11 mouse cellular contexts compared by ENCODE assay signal in the genomic region with DNA sequence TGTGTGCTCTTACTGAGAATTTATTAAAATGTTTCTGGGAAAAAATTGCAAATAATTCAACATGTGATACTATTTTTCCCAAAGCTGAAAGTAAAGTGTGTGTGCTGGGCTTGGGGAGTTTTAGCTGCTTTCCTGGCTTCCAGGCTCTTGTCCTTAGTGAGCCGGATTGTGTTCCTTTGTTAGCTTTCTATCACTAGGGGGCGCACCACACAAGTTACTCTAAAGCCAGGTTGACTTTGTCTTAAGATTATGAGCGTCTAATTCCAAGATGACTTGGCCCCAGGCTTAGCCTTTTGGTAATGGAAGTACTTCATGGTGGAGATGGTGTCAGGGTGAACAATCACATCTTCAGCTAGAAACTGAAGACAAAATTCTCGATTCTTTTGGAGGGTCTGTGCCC.
A peak's percentile ranks its signal among the peaks of the same experiment; 100 is the strongest.
DNase-seq lines count a peak whose midpoint lies in the region; ATAC-seq and TF ChIP-seq lines count a peak whose summit lies in the region.
"Had no signal": no experiment of that assay in that cellular context is flagged by ENCODE, and none has a peak within 500 bp of the region (broad histone marks: within the 10 kb centered on the region; RNA-seq: fewer than 3 reads in every experiment).

No protein-coding gene starts in this region.

- H3K4me3 ChIP-seq in kidney, embryonic 15.5 days (replicated peaks) = no peak overlapping the region
- H3K4me3 ChIP-seq in ES-E14 (ENCODE audit: insufficient read depth in 1 of 2, low read depth in 1 of 2, low read length in 2 of 2, poor library complexity in 1 of 2, severe bottlenecking in 1 of 2) = no peak overlapping the region
- H3K4me3 ChIP-seq in liver, postnatal 0 days (ENCODE audit: low read depth, low read length) = no peak overlapping the region
- no peak overlapping the region for H3K4me3 ChIP-seq in hindbrain, embryonic 10.5 days
- H3K4me3 ChIP-seq: embryonic facial prominence, embryonic 12.5 days; heart, embryonic 15.5 days; liver, embryonic 15.5 days had no signal

- no peaks in the 10 kb centered on the region for H3K9me3 ChIP-seq in kidney, embryonic 15.5 days (replicated peaks)
- H3K9me3 ChIP-seq in ES-E14 (ENCODE audit: control insufficient read depth, insufficient read depth, low read depth, low read length) = no peaks in the 10 kb centered on the region
- no peaks in the 10 kb centered on the region for H3K9me3 ChIP-seq in liver, postnatal 0 days (ENCODE audit: low read length)
- no peaks in the 10 kb centered on the region for H3K9me3 ChIP-seq in hindbrain, embryonic 10.5 days
- H3K9me3 ChIP-seq: embryonic facial prominence, embryonic 12.5 days; heart, embryonic 15.5 days; liver, embryonic 15.5 days had no signal

- no peak overlapping the region for H3K4me2 ChIP-seq in kidney, embryonic 15.5 days
- H3K4me2 ChIP-seq in liver, postnatal 0 days (ENCODE audit: low read depth, low read length) = no peak overlapping the region
- H3K4me2 ChIP-seq: embryonic facial prominence, embryonic 12.5 days; heart, embryonic 15.5 days; liver, embryonic 15.5 days had no signal

- peak; percentile 39; the same call in 1 of the 2 replicates for TF ChIP-seq CTCF in liver, postnatal 0 days (IDR thresholded peaks at IDR 0.05; ENCODE audit: low read depth)

- no peaks in the 10 kb centered on the region for H3K4me1 ChIP-seq in kidney, embryonic 15.5 days
- H3K4me1 ChIP-seq in ES-E14 (ENCODE audit: control insufficient read depth in 2 of 2, insufficient read depth in 2 of 2, low read length in 2 of 2, poor library complexity in 1 of 2) = 0 out of 4 replicates have a peak, but pooled peaks cover 0 to 6% of the 10 kb centered on the region in 2 experiments
- no peaks in the 10 kb centered on the region for H3K4me1 ChIP-seq in liver, postnatal 0 days (ENCODE audit: insufficient read depth)
- H3K4me1 ChIP-seq in hindbrain, embryonic 10.5 days (replicated peaks) = peaks cover 5% of the 10 kb centered on the region; the same call in 1 of the 2 replicates
- H3K4me1 ChIP-seq: embryonic facial prominence, embryonic 12.5 days; heart, embryonic 15.5 days; liver, embryonic 15.5 days had no signal

- H3K9ac ChIP-seq in kidney, embryonic 15.5 days = no peak overlapping the region
- no peak overlapping the region for H3K9ac ChIP-seq in ES-E14 (ENCODE audit: insufficient read depth, low read depth, low read length, poor library complexity, severe bottlenecking)
- H3K9ac ChIP-seq in liver, postnatal 0 days (replicated peaks) = no peak overlapping the region
- H3K9ac ChIP-seq: embryonic facial prominence, embryonic 12.5 days; heart, embryonic 15.5 days; liver, embryonic 15.5 days had no signal

- H3K27me3 ChIP-seq in kidney, embryonic 15.5 days = no peaks in the 10 kb centered on the region
- H3K27me3 ChIP-seq in liver, postnatal 0 days (ENCODE audit: insufficient read depth, low read length) = no peaks in the 10 kb centered on the region
- H3K27me3 ChIP-seq in hindbrain, embryonic 10.5 days (ENCODE audit: insufficient read depth, poor library complexity, severe bottlenecking) = no peaks in the 10 kb centered on the region
- H3K27me3 ChIP-seq: embryonic facial prominence, embryonic 12.5 days; heart, embryonic 15.5 days; liver, embryonic 15.5 days had no signal

- WGBS in kidney, embryonic 15.5 days = 70% methylated on average over 4 of the region's 4 CpGs
- WGBS in liver, postnatal 0 days (ENCODE audit: insufficient replicate concordance) = 73% methylated on average over 4 of the region's 4 CpGs
- WGBS in hindbrain, embryonic 10.5 days = 77% methylated on average over 4 of the region's 4 CpGs

- ATAC-seq in kidney, embryonic 15.5 days (replicated peaks; ENCODE audit: low FRiP score) = no peak
- ATAC-seq in liver, postnatal 0 days = no peak

- in situ Hi-C loops in ES-E14 (cut with MboI; ENCODE audit: low sequenced_read_pairs in 2 of 2, unreplicated experiment in 2 of 2) = loop anchor here in 1 of 2 experiments (25.0 kb wide), 1 partner anchor 881 kb away; no protein-coding TSS in a partner anchor

- no peak for TF ChIP-seq EP300 in liver, postnatal 0 days (IDR thresholded peaks at IDR 0.05; ENCODE audit: low read depth)

- DNase-seq in kidney, adult 8-10 months = peak; percentile 4 to 19
- DNase-seq in ES-E14 (ENCODE audit: low read depth, low spot score) = peak; percentile 44
- DNase-seq in adrenal gland, postnatal 25 days = peak; percentile 1
- DNase-seq in liver, postnatal 0 days = no peak
- DNase-seq in spleen, postnatal 14 days (ENCODE audit: low spot score in 2 of 2) = no peak
- DNase-seq in hindbrain, embryonic 10.5 days (ENCODE audit: low spot score) = no peak
- DNase-seq in right cerebral cortex, adult 2 months (ENCODE audit: low spot score in 2 of 2) = no peak

- no peaks in the 10 kb centered on the region for H3K36me3 ChIP-seq in kidney, embryonic 15.5 days
- no peaks in the 10 kb centered on the region for H3K36me3 ChIP-seq in ES-E14 (ENCODE audit: control insufficient read depth, insufficient read depth, low read length, poor library complexity, severe bottlenecking)
- H3K36me3 ChIP-seq in liver, postnatal 0 days (replicated peaks; ENCODE audit: insufficient read depth, low read length) = no peaks in the 10 kb centered on the region
- H3K36me3 ChIP-seq in hindbrain, embryonic 10.5 days = no peaks in the 10 kb centered on the region
- H3K36me3 ChIP-seq: embryonic facial prominence, embryonic 12.5 days; heart, embryonic 15.5 days; liver, embryonic 15.5 days had no signal

- H3K27ac ChIP-seq in kidney, embryonic 15.5 days = no peak overlapping the region
- no peak overlapping the region for H3K27ac ChIP-seq in ES-E14 (ENCODE audit: insufficient read depth, low read depth, low read length, poor library complexity, severe bottlenecking)
- no peak overlapping the region for H3K27ac ChIP-seq in liver, postnatal 0 days (ENCODE audit: low read depth)
- H3K27ac ChIP-seq in hindbrain, embryonic 10.5 days = no peak overlapping the region
- H3K27ac ChIP-seq: embryonic facial prominence, embryonic 12.5 days; heart, embryonic 15.5 days; liver, embryonic 15.5 days had no signal

TF ChIP-seq in ES-E14, 5 proteins besides CTCF, POLR2A, EP300 and RAD21:
- no peak for TF ChIP-seq ZNF384 (IDR thresholded peaks at IDR 0.05; ENCODE audit: low read depth, low read length)
- no peak for TF ChIP-seq CHD2 (IDR thresholded peaks at IDR 0.05; ENCODE audit: low read depth, low read length)
- no peak for TF ChIP-seq HCFC1 (IDR thresholded peaks at IDR 0.05; ENCODE audit: borderline replicate concordance, insufficient read depth, low read length)
- TF ChIP-seq ZC3H11A (IDR thresholded peaks at IDR 0.05; ENCODE audit: borderline replicate concordance, low read depth, low read length) = no peak
- TF ChIP-seq MAFK (IDR thresholded peaks at IDR 0.05; ENCODE audit: insufficient read depth, low read depth, low read length) = no peak

Comparison
In these comparisons a context has a peak if more than half of its experiments do, and no peak if none do; other contexts are left out.
1. DNase-seq: peak in kidney, adult 8-10 months (2 of 2), ES-E14 (single experiment) and adrenal gland, postnatal 25 days (single experiment); none in liver, postnatal 0 days (single experiment), spleen, postnatal 14 days (0 of 2), hindbrain, embryonic 10.5 days (single experiment) and right cerebral cortex, adult 2 months (0 of 2).